26 mouse cellular contexts compared by ENCODE assay signal in genomic region chr14:26352927-26353326, GRCm38 (mm10).
DNase-seq lines count a peak whose midpoint lies in the region; ATAC-seq and TF ChIP-seq lines count a peak whose summit lies in the region.
"Had no signal": no experiment of that assay in that cellular context is flagged by ENCODE, and none has a peak within 500 bp of the region (broad histone marks: within the 10 kb centered on the region; RNA-seq: fewer than 3 reads in every experiment).

No protein-coding gene starts in this region.

- H3K79me2 ChIP-seq in liver, adult 2 months (ENCODE audit: control insufficient read depth, insufficient read depth, low read length), result no peaks in the 10 kb centered on the region
- H3K79me2 ChIP-seq in MEL (ENCODE audit: control insufficient read depth, insufficient read depth, low read length, poor library complexity), result no peaks in the 10 kb centered on the region

- no peaks in the 10 kb centered on the region for H3K4me1 ChIP-seq in liver, adult 2 months (ENCODE audit: control insufficient read depth, insufficient read depth, low read length)
- peaks cover 7% of the 10 kb centered on the region; the same call in 1 of the 2 replicates for H3K4me1 ChIP-seq in liver, embryonic 12.5 days
- H3K4me1 ChIP-seq in MEL (ENCODE audit: control insufficient read depth in 1 of 2, insufficient read depth in 2 of 2, low read length in 2 of 2), result peaks cover 0 to 13% of the 10 kb centered on the region in 2 experiments; a peak in 3 of 4 replicates
- H3K4me1 ChIP-seq in hindbrain, embryonic 11.5 days (replicated peaks; ENCODE audit: control insufficient read depth, insufficient read depth, low read length), result no peaks in the 10 kb centered on the region
- H3K4me1 ChIP-seq: forebrain, embryonic 13.5 days had no signal

- WGBS in liver, adult 2 months, result 50% methylated on average over 1 of the region's 1 CpGs
- WGBS in liver, embryonic 12.5 days (ENCODE audit: insufficient replicate concordance), result 8% methylated on average over 1 of the region's 1 CpGs
- 67% methylated on average over 1 of the region's 1 CpGs for WGBS in hindbrain, embryonic 11.5 days

- no peak overlapping the region for H3K27ac ChIP-seq in liver, adult 2 months (replicated peaks; ENCODE audit: insufficient read depth, low read depth, low read length)
- no peak overlapping the region for H3K27ac ChIP-seq in liver, embryonic 12.5 days
- 0 out of 2 replicates have a peak overlapping the region, but pooled peaks have one; percentile 13 for H3K27ac ChIP-seq in MEL (ENCODE audit: control insufficient read depth, low read depth, low read length)
- H3K27ac ChIP-seq in hindbrain, embryonic 11.5 days (ENCODE audit: low read depth, low read length), result no peak overlapping the region
- H3K27ac ChIP-seq: forebrain, embryonic 13.5 days; heart, embryonic 10.5 days; hindbrain, embryonic 14.5 days; lung, embryonic 15.5 days had no signal

- no peak for TF ChIP-seq POLR2A in liver, adult 2 months (IDR thresholded peaks at IDR 0.05; ENCODE audit: extremely low read depth, insufficient read depth, low read length)
- no peak for TF ChIP-seq POLR2A in MEL (IDR thresholded peaks at IDR 0.05; ENCODE audit: control insufficient read depth in 1 of 2, insufficient read depth in 1 of 2, low read depth in 1 of 2, low read length in 2 of 2, poor library complexity in 1 of 2)

- TF ChIP-seq EP300 in MEL (IDR thresholded peaks at IDR 0.05; ENCODE audit: low read depth in 1 of 2, low read length in 2 of 2), result peak; percentile 69 to 86

- no peaks in the 10 kb centered on the region for H3K9me3 ChIP-seq in liver, embryonic 12.5 days (replicated peaks)
- no peaks in the 10 kb centered on the region for H3K9me3 ChIP-seq in MEL (replicated peaks; ENCODE audit: insufficient read depth, low read length)
- no peaks in the 10 kb centered on the region for H3K9me3 ChIP-seq in hindbrain, embryonic 11.5 days (ENCODE audit: control insufficient read depth, low read length)
- H3K9me3 ChIP-seq: forebrain, embryonic 13.5 days; G1E; heart, embryonic 10.5 days; lung, embryonic 15.5 days had no signal

- TF ChIP-seq RAD21 in MEL (IDR thresholded peaks at IDR 0.05; ENCODE audit: low read depth, low read length), result no peak

- no peaks in the 10 kb centered on the region for H3K27me3 ChIP-seq in liver, adult 2 months (ENCODE audit: control insufficient read depth, insufficient read depth, low read length)
- no peaks in the 10 kb centered on the region for H3K27me3 ChIP-seq in liver, embryonic 12.5 days (replicated peaks)
- H3K27me3 ChIP-seq in MEL (ENCODE audit: control insufficient read depth in 1 of 2, insufficient read depth in 2 of 2, low read length in 2 of 2), result no peaks in the 10 kb centered on the region
- no peaks in the 10 kb centered on the region for H3K27me3 ChIP-seq in hindbrain, embryonic 11.5 days (ENCODE audit: control insufficient read depth, insufficient read depth, low read length)
- H3K27me3 ChIP-seq: forebrain, embryonic 13.5 days; lung, embryonic 15.5 days had no signal

- peak; percentile 17 for DNase-seq in liver, adult 2 months (ENCODE audit: extremely low read depth, low read depth, low spot score)
- DNase-seq in MEL (ENCODE audit: low read depth, low spot score), result peak; percentile 75
- DNase-seq in kidney, postnatal 4 days, result no peak
- no peak for DNase-seq in left cerebral cortex, postnatal 4 days
- no peak for DNase-seq in hindbrain, embryonic 11.5 days (ENCODE audit: low spot score)
- DNase-seq: adrenal gland, postnatal 10 days; B cell, adult 2 months; cerebellum, adult 11-12 months; cerebellum, postnatal 10 days; gastrocnemius, postnatal 14 days; heart, postnatal 36 days; kidney, adult 2 months; kidney, postnatal 36 days; layer of hippocampus, postnatal 36 days; liver; lung, postnatal 36 days; midbrain, embryonic 14.5 days; thymus, postnatal 4 days had no signal

- no peak overlapping the region for H3K4me2 ChIP-seq in liver, embryonic 12.5 days
- H3K4me2 ChIP-seq in hindbrain, embryonic 11.5 days (replicated peaks; ENCODE audit: low read depth, low read length), result no peak overlapping the region
- H3K4me2 ChIP-seq: forebrain, embryonic 13.5 days; hindbrain, embryonic 14.5 days; lung, embryonic 15.5 days had no signal

- no peak for ATAC-seq in liver, embryonic 12.5 days
- ATAC-seq in hematopoietic stem cell, adult 5-6 weeks (replicated peaks in 1 of 2; ENCODE audit: insufficient read depth in 1 of 2, low FRiP score in 2 of 2, low TSS enrichment in 1 of 2, low read depth in 1 of 2, poor library complexity in 2 of 2, severe bottlenecking in 2 of 2), result peak; percentile 27 to 43; a peak in 3 of 4 replicates
- ATAC-seq in hindbrain, embryonic 11.5 days (ENCODE audit: low FRiP score), result no peak
- ATAC-seq: forebrain, embryonic 13.5 days had no signal

- no peaks in the 10 kb centered on the region for H3K36me3 ChIP-seq in liver, adult 2 months (ENCODE audit: control insufficient read depth, insufficient read depth, low read length)
- no peaks in the 10 kb centered on the region for H3K36me3 ChIP-seq in liver, embryonic 12.5 days
- H3K36me3 ChIP-seq in MEL (ENCODE audit: control insufficient read depth in 1 of 2, insufficient read depth in 2 of 2, low read length in 2 of 2), result peaks cover 0 to 12% of the 10 kb centered on the region in 2 experiments; a peak in 2 of 4 replicates
- no peaks in the 10 kb centered on the region for H3K36me3 ChIP-seq in hindbrain, embryonic 11.5 days (ENCODE audit: control insufficient read depth, insufficient read depth, low read length)
- H3K36me3 ChIP-seq: G1E; heart, embryonic 10.5 days; lung, embryonic 15.5 days had no signal

- no peak overlapping the region for H3K9ac ChIP-seq in liver, adult 2 months (ENCODE audit: low read depth, low read length)
- no peak overlapping the region for H3K9ac ChIP-seq in liver, embryonic 12.5 days
- H3K9ac ChIP-seq in MEL (ENCODE audit: control insufficient read depth, low read depth, low read length, poor library complexity, severe bottlenecking), result no peak overlapping the region
- H3K9ac ChIP-seq in hindbrain, embryonic 11.5 days (ENCODE audit: low read depth, low read length), result no peak overlapping the region
- H3K9ac ChIP-seq: forebrain, embryonic 13.5 days; hindbrain, embryonic 14.5 days; lung, embryonic 15.5 days had no signal

- intact Hi-C loops in left cerebral cortex, postnatal 4 days (cut with DNase I), result no loop called here

- TF ChIP-seq CTCF in liver, adult 2 months (IDR thresholded peaks at IDR 0.05; ENCODE audit: low read depth, low read length), result no peak
- TF ChIP-seq CTCF in MEL (IDR thresholded peaks at IDR 0.05 in 2 of 3, conservative IDR thresholded peaks at IDR 0.05 in 1 of 3; ENCODE audit: control insufficient read depth in 1 of 3, insufficient read depth in 1 of 3, low read depth in 2 of 3, low read length in 3 of 3, poor library complexity in 1 of 3, severe bottlenecking in 1 of 3), result no peak

- no peak overlapping the region for H3K4me3 ChIP-seq in liver, adult 2 months (ENCODE audit: insufficient read depth, low read depth, low read length)
- H3K4me3 ChIP-seq in liver, embryonic 12.5 days, result no peak overlapping the region
- no peak overlapping the region for H3K4me3 ChIP-seq in MEL (ENCODE audit: control insufficient read depth in 1 of 2, insufficient read depth in 1 of 2, low read depth in 2 of 2, low read length in 2 of 2)
- H3K4me3 ChIP-seq in hindbrain, embryonic 11.5 days (ENCODE audit: low read depth, low read length), result no peak overlapping the region
- H3K4me3 ChIP-seq: erythroblast, embryonic 14.5 days; forebrain, embryonic 13.5 days; heart, embryonic 10.5 days; lung, embryonic 15.5 days had no signal

TF ChIP-seq in MEL, 35 proteins besides CTCF, POLR2A, EP300 and RAD21 (continues in another document):
- TF ChIP-seq TAL1 (IDR thresholded peaks at IDR 0.05; ENCODE audit: low read length), result no peak
- TF ChIP-seq ZMIZ1 (IDR thresholded peaks at IDR 0.05; ENCODE audit: low read depth, low read length), result no peak
- TF ChIP-seq HCFC1 (IDR thresholded peaks at IDR 0.05; ENCODE audit: low read depth, low read length), result no peak
- no peak for TF ChIP-seq USF1 (IDR thresholded peaks at IDR 0.05; ENCODE audit: low read depth, low read length)
- no peak for TF ChIP-seq GABPA (IDR thresholded peaks at IDR 0.05; ENCODE audit: low read depth, low read length)
- TF ChIP-seq CHD2 (IDR thresholded peaks at IDR 0.05; ENCODE audit: low read length), result no peak
- no peak for TF ChIP-seq ZKSCAN1 (IDR thresholded peaks at IDR 0.05; ENCODE audit: low read depth, low read length)
- no peak for TF ChIP-seq UBTF (IDR thresholded peaks at IDR 0.05; ENCODE audit: borderline replicate concordance, insufficient read depth, low read depth, low read length)
- no peak for TF ChIP-seq TCF12 (IDR thresholded peaks at IDR 0.05; ENCODE audit: low read depth, low read length)
- TF ChIP-seq GATA1 (IDR thresholded peaks at IDR 0.05; ENCODE audit: low read depth, low read length), result peak; percentile 79
- TF ChIP-seq ZC3H11A (IDR thresholded peaks at IDR 0.05; ENCODE audit: low read depth, low read length), result no peak
- no peak for TF ChIP-seq MAX (IDR thresholded peaks at IDR 0.05; ENCODE audit: low read length)
- 0 out of 2 replicates have a peak, but pooled peaks have one; percentile 20 for TF ChIP-seq ELF1 (IDR thresholded peaks at IDR 0.05; ENCODE audit: low read depth, low read length)
- no peak for TF ChIP-seq MYC (IDR thresholded peaks at IDR 0.05; ENCODE audit: low read depth, low read length)
- TF ChIP-seq SMC3 (IDR thresholded peaks at IDR 0.05; ENCODE audit: low read depth, low read length), result no peak
- no peak for TF ChIP-seq USF2 (IDR thresholded peaks at IDR 0.05; ENCODE audit: borderline replicate concordance in 1 of 2, insufficient read depth in 1 of 2, low read depth in 1 of 2, low read length in 2 of 2)
- TF ChIP-seq NELFE (IDR thresholded peaks at IDR 0.05; ENCODE audit: low read depth, low read length), result no peak
- TF ChIP-seq MXI1 (IDR thresholded peaks at IDR 0.05; ENCODE audit: low read depth, low read length), result no peak
- TF ChIP-seq POLR2AphosphoS5 (IDR thresholded peaks at IDR 0.05; ENCODE audit: borderline replicate concordance, low read depth, low read length), result no peak
- TF ChIP-seq CHD1 (IDR thresholded peaks at IDR 0.05; ENCODE audit: low read depth, low read length), result no peak
- TF ChIP-seq ZNF384 (IDR thresholded peaks at IDR 0.05; ENCODE audit: low read depth, low read length), result peak; percentile 93
- no peak for TF ChIP-seq MAZ (IDR thresholded peaks at IDR 0.05; ENCODE audit: low read depth, low read length)
- TF ChIP-seq ETS1 (IDR thresholded peaks at IDR 0.05; ENCODE audit: low read depth, low read length), result peak; percentile 48; the same call in 1 of the 2 replicates
- 0 out of 2 replicates have a peak, but pooled peaks have one; percentile 26 for TF ChIP-seq RCOR1 (IDR thresholded peaks at IDR 0.05; ENCODE audit: low read depth, low read length)
- TF ChIP-seq NRF1 (IDR thresholded peaks at IDR 0.05; ENCODE audit: insufficient read depth, low read depth, low read length, poor library complexity, severe bottlenecking), result no peak
- TF ChIP-seq JUND (IDR thresholded peaks at IDR 0.05; ENCODE audit: low read depth, low read length), result 0 out of 2 replicates have a peak, but pooled peaks have one; percentile 41

Comparison
In these comparisons a context has a peak if more than half of its experiments do, and no peak if none do; other contexts are left out.
1. DNase-seq: peak in liver, adult 2 months (single experiment) and MEL (single experiment); none in kidney, postnatal 4 days (0 of 2), left cerebral cortex, postnatal 4 days (single experiment) and hindbrain, embryonic 11.5 days (single experiment).
2. ATAC-seq: peak in hematopoietic stem cell, adult 5-6 weeks (2 of 2); none in liver, embryonic 12.5 days (single experiment) and hindbrain, embryonic 11.5 days (single experiment).